ENCODE assay signal across 13 mouse cellular contexts in the genomic region with DNA sequence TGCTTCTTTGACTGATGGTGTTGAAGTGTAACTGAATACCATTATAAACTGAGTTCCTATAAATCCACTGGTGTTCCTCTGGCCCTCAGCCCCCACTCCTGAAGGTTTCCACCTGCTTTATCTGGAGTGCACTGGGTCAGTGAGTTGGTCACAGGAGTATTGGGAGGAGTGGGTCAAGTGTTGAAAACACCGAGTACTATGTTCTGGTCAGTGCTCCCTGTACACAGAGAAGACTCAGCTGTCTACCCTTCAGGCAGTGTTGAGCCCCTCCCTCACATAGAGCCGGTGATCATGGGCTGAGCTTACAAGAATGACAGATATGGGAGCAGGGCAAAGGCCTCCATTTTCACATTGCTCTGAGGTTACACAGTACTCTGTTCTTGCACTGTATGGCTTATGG. TPM values are rescaled to one million over a fixed set of nuclear protein-coding genes. Genes with fewer than 3 reads are reported as not detected.
DNase-seq lines count a peak whose midpoint lies in the region; ATAC-seq and TF ChIP-seq lines count a peak whose summit lies in the region.
"Had no signal": no experiment of that assay in that cellular context is flagged by ENCODE, and none has a peak within 500 bp of the region (broad histone marks: within the 10 kb centered on the region; RNA-seq: fewer than 3 reads in every experiment).

No protein-coding gene starts in this region.

- TF ChIP-seq EP300 in heart, adult 2 months (IDR thresholded peaks at IDR 0.05; ENCODE audit: insufficient read depth, low read depth, low read length): no peak

- DNase-seq in heart, adult 2 months: no peak
- DNase-seq in heart, embryonic 10.5 days (ENCODE audit: low spot score): no peak
- no peak for DNase-seq in kidney, adult 9 months
- no peak for DNase-seq in embryonic facial prominence, embryonic 14.5 days (ENCODE audit: low spot score)
- DNase-seq in ovary, postnatal 10 days (ENCODE audit: low spot score): no peak
- DNase-seq in frontal cortex, postnatal 25 days (ENCODE audit: low spot score in 2 of 2): no peak
- DNase-seq: cerebellum, adult 9-11 months; liver, postnatal 0 days; right cerebral cortex, postnatal 4 days had no signal

- 0 out of 2 replicates have a peak overlapping the region, but pooled peaks have one; percentile 2 for H3K4me2 ChIP-seq in kidney, embryonic 16.5 days (replicated peaks; ENCODE audit: low read depth, low read length)
- no peak overlapping the region for H3K4me2 ChIP-seq in embryonic facial prominence, embryonic 14.5 days (ENCODE audit: low read depth, low read length)
- H3K4me2 ChIP-seq in intestine, postnatal 0 days (replicated peaks; ENCODE audit: low read depth): no peak overlapping the region
- H3K4me2 ChIP-seq: forebrain, embryonic 12.5 days had no signal

- TF ChIP-seq CTCF in heart, adult 2 months (IDR thresholded peaks at IDR 0.05): no peak
- TF ChIP-seq CTCF in intestine, postnatal 0 days (IDR thresholded peaks at IDR 0.05; ENCODE audit: low read depth): no peak

- no peaks in the 10 kb centered on the region for H3K9me3 ChIP-seq in heart, embryonic 10.5 days
- no peaks in the 10 kb centered on the region for H3K9me3 ChIP-seq in kidney, embryonic 16.5 days (ENCODE audit: low read length)
- H3K9me3 ChIP-seq in embryonic facial prominence, embryonic 14.5 days (ENCODE audit: control insufficient read depth, low read length): no peaks in the 10 kb centered on the region
- no peaks in the 10 kb centered on the region for H3K9me3 ChIP-seq in intestine, postnatal 0 days (ENCODE audit: control insufficient read depth)
- H3K9me3 ChIP-seq: forebrain, embryonic 12.5 days had no signal

- peaks cover 9% of the 10 kb centered on the region for H3K36me3 ChIP-seq in heart, adult 2 months (ENCODE audit: control insufficient read depth, insufficient read depth, low read length)
- H3K36me3 ChIP-seq in heart, embryonic 10.5 days: no peaks in the 10 kb centered on the region
- 0 out of 2 replicates have a peak, but pooled peaks cover 2% of the 10 kb centered on the region for H3K36me3 ChIP-seq in kidney, embryonic 16.5 days (ENCODE audit: insufficient read depth, low read length)
- no peaks in the 10 kb centered on the region for H3K36me3 ChIP-seq in embryonic facial prominence, embryonic 14.5 days (ENCODE audit: control insufficient read depth, insufficient read depth, low read length)
- no peaks in the 10 kb centered on the region for H3K36me3 ChIP-seq in intestine, postnatal 0 days (ENCODE audit: control insufficient read depth, insufficient read depth)
- H3K36me3 ChIP-seq: forebrain, embryonic 12.5 days had no signal

- no peak overlapping the region for H3K9ac ChIP-seq in heart, adult 2 months (ENCODE audit: low read depth, low read length)
- H3K9ac ChIP-seq in kidney, embryonic 16.5 days (replicated peaks; ENCODE audit: low read length): no peak overlapping the region
- no peak overlapping the region for H3K9ac ChIP-seq in embryonic facial prominence, embryonic 14.5 days (ENCODE audit: low read depth, low read length)
- H3K9ac ChIP-seq in intestine, postnatal 0 days (ENCODE audit: low read depth, low read length): no peak overlapping the region
- H3K9ac ChIP-seq: forebrain, embryonic 12.5 days; liver, postnatal 0 days had no signal

- WGBS in heart, adult 2 months: 34% methylated on average over 2 of the region's 2 CpGs
- WGBS in heart, embryonic 10.5 days: 48% methylated on average over 2 of the region's 2 CpGs
- 28% methylated on average over 2 of the region's 2 CpGs for WGBS in kidney, embryonic 16.5 days
- WGBS in embryonic facial prominence, embryonic 14.5 days: 74% methylated on average over 2 of the region's 2 CpGs
- 42% methylated on average over 2 of the region's 2 CpGs for WGBS in intestine, postnatal 0 days

- H3K79me2 ChIP-seq in heart, adult 2 months (replicated peaks; ENCODE audit: control insufficient read depth, insufficient read depth, low read length): peaks cover 11% of the 10 kb centered on the region

- peak overlapping the region; percentile 34; the same call in 1 of the 2 replicates for H3K27ac ChIP-seq in heart, adult 2 months
- H3K27ac ChIP-seq in heart, embryonic 10.5 days: no peak overlapping the region
- peak overlapping the region; percentile 41; the same call in 1 of the 2 replicates for H3K27ac ChIP-seq in kidney, embryonic 16.5 days (ENCODE audit: low read length)
- no peak overlapping the region for H3K27ac ChIP-seq in embryonic facial prominence, embryonic 14.5 days (replicated peaks; ENCODE audit: low read depth, low read length)
- H3K27ac ChIP-seq in intestine, postnatal 0 days (ENCODE audit: low read depth, low read length): 0 out of 2 replicates have a peak overlapping the region, but pooled peaks have one; percentile 6
- H3K27ac ChIP-seq: forebrain, embryonic 12.5 days had no signal

- H3K4me3 ChIP-seq in heart, adult 2 months: no peak overlapping the region
- H3K4me3 ChIP-seq in heart, embryonic 10.5 days: no peak overlapping the region
- H3K4me3 ChIP-seq in kidney, embryonic 16.5 days (ENCODE audit: low read length): no peak overlapping the region
- H3K4me3 ChIP-seq in embryonic facial prominence, embryonic 14.5 days (ENCODE audit: low read depth, low read length): no peak overlapping the region
- no peak overlapping the region for H3K4me3 ChIP-seq in intestine, postnatal 0 days (ENCODE audit: low read depth, low read length)
- H3K4me3 ChIP-seq: forebrain, embryonic 12.5 days had no signal

- ATAC-seq in kidney, embryonic 16.5 days (ENCODE audit: low FRiP score, low TSS enrichment): peak; percentile 94
- ATAC-seq in embryonic facial prominence, embryonic 14.5 days (ENCODE audit: low read depth): 0 out of 2 replicates have a peak, but pooled peaks have one; percentile 41
- no peak for ATAC-seq in intestine, postnatal 0 days
- ATAC-seq: liver, postnatal 0 days had no signal

- intact Hi-C loops in heart, adult 2 months (cut with DNase I): no loop called here

- H3K4me1 ChIP-seq in heart, adult 2 months (ENCODE audit: control insufficient read depth, insufficient read depth, low read length): peaks cover 14% of the 10 kb centered on the region
- H3K4me1 ChIP-seq in heart, embryonic 10.5 days: peaks cover 21% of the 10 kb centered on the region
- peaks cover 25% of the 10 kb centered on the region for H3K4me1 ChIP-seq in kidney, embryonic 16.5 days (ENCODE audit: insufficient read depth, low read length)
- 0 out of 2 replicates have a peak, but pooled peaks cover 10% of the 10 kb centered on the region for H3K4me1 ChIP-seq in embryonic facial prominence, embryonic 14.5 days (ENCODE audit: control insufficient read depth, insufficient read depth, low read length)
- H3K4me1 ChIP-seq in intestine, postnatal 0 days (replicated peaks; ENCODE audit: control insufficient read depth, insufficient read depth, low read length): peaks cover 3% of the 10 kb centered on the region; the same call in 1 of the 2 replicates

- TF ChIP-seq POLR2A in heart, adult 2 months (IDR thresholded peaks at IDR 0.05; ENCODE audit: insufficient read depth, low read depth, low read length): no peak

- no peaks in the 10 kb centered on the region for H3K27me3 ChIP-seq in heart, adult 2 months (ENCODE audit: control insufficient read depth, insufficient read depth, low read length)
- no peaks in the 10 kb centered on the region for H3K27me3 ChIP-seq in heart, embryonic 10.5 days (ENCODE audit: insufficient read depth, poor library complexity, severe bottlenecking)
- H3K27me3 ChIP-seq in kidney, embryonic 16.5 days (ENCODE audit: insufficient read depth, low read length): no peaks in the 10 kb centered on the region
- no peaks in the 10 kb centered on the region for H3K27me3 ChIP-seq in embryonic facial prominence, embryonic 14.5 days (replicated peaks; ENCODE audit: control insufficient read depth, insufficient read depth, low read length)
- no peaks in the 10 kb centered on the region for H3K27me3 ChIP-seq in intestine, postnatal 0 days (replicated peaks; ENCODE audit: control insufficient read depth, insufficient read depth, low read length)
- H3K27me3 ChIP-seq: forebrain, embryonic 12.5 days had no signal

RNA-seq across cellular contexts. Expression of a gene that starts 28.6 kb away (rescaled TPM):
- total RNA-seq in heart, adult 2 months (2021): 10 to 100 TPM; 23.1 to 23.4 TPM
- 8.4 and 14.5 TPM in 2 replicates for polyA plus RNA-seq in heart, adult 2 months (2012; rRNA removed)
- 14.6 and 18.9 TPM in 2 replicates for polyA plus RNA-seq in heart, embryonic 10.5 days (2016; fragmentation: Nextera tagmentation; extraction: Ambion mirVana)
- polyA plus RNA-seq in kidney, embryonic 16.5 days (2015; fragmentation: Nextera tagmentation; extraction: Ambion mirVana): 40.0 and 41.4 TPM in 2 replicates
- polyA plus RNA-seq in embryonic facial prominence, embryonic 14.5 days (2014; fragmentation: Nextera tagmentation; extraction: Ambion mirVana): 17.5 and 18.3 TPM in 2 replicates
- polyA plus RNA-seq in intestine, postnatal 0 days (2015; fragmentation: Nextera tagmentation; extraction: Ambion mirVana): 17.1 and 17.8 TPM in 2 replicates
- total RNA-seq: MEL had no signal

Comparison
In these comparisons a context has a peak if more than half of its experiments do, and no peak if none do; other contexts are left out.
1. H3K27ac ChIP-seq: peak in heart, adult 2 months (single experiment), kidney, embryonic 16.5 days (single experiment) and intestine, postnatal 0 days (single experiment); none in heart, embryonic 10.5 days (single experiment) and embryonic facial prominence, embryonic 14.5 days (single experiment).